Mouse (Mus musculus) cerebellum, postnatal 10 days (tissue): ENCODE measurements at regions not wholly inside any gene's neighbourhood (a gene's known extent, or its start where the extent isn't known, plus 50 kb on each side); places are given as distances from the start of the nearest gene placed in this dataset.
A peak's percentile ranks its signal among the peaks of the same experiment; 100 is the strongest.

Experiments used
- DNase-seq, 2 experiments: peaks; one replicate each; pipeline ENCODE4 v3.0.0; 2021; ENCODE audit warnings: mixed read lengths in 2 of 2

- DNase-seq = no peak
These were observed 110.2 kb downstream of the Rybp start for GRCm38 (mm10) chr6:100176914-100177560.

- DNase-seq = peak; percentile 62 to 69
These were observed 116.5 kb downstream of the Rybp start for GRCm38 (mm10) chr6:100170711-100171348.

- no peak for DNase-seq
These were observed 120.0 kb downstream of the Rybp start for GRCm38 (mm10) chr6:100167321-100167720.

- DNase-seq = no peak
These were observed 121.5 kb downstream of the Rybp start for GRCm38 (mm10) chr6:100165746-100166145.

GRCm38 (mm10) chr6:100164162-100164561 lies 123.1 kb downstream of the Rybp start:
- peak in 1 of 2 experiments; percentile 28 for DNase-seq

GRCm38 (mm10) chr6:100163814-100164130 lies 123.5 kb downstream of the Rybp start:
- no peak for DNase-seq

- DNase-seq = peak; percentile 99
These were observed 124.1 kb downstream of the Rybp start for GRCm38 (mm10) chr6:100162961-100163813.

- DNase-seq = peak; percentile 66 to 75
These were observed 126.6 kb downstream of the Rybp start for GRCm38 (mm10) chr6:100160670-100161069.

GRCm38 (mm10) chr6:100159817-100160216 lies 127.5 kb downstream of the Rybp start:
- DNase-seq = no peak

GRCm38 (mm10) chr6:100159246-100159645 lies 128.0 kb downstream of the Rybp start:
- DNase-seq = no peak

- peak; percentile 63 to 67 for DNase-seq
These were observed 130.0 kb downstream of the Rybp start for GRCm38 (mm10) chr6:100157288-100157687.

- no peak for DNase-seq
These were observed 131.1 kb downstream of the Rybp start for GRCm38 (mm10) chr6:100156163-100156562.

- peak; percentile 34 for DNase-seq
These were observed 131.6 kb downstream of the Rybp start for GRCm38 (mm10) chr6:100155676-100156075.

GRCm38 (mm10) chr6:100151447-100151846 lies 135.8 kb downstream of the Rybp start:
- DNase-seq = no peak

GRCm38 (mm10) chr6:100150703-100151208 lies 136.5 kb downstream of the Rybp start:
- DNase-seq = peak in 1 of 2 experiments; percentile 17

GRCm38 (mm10) chr6:100149458-100149852 lies 137.8 kb downstream of the Rybp start:
- peak; percentile 84 to 86 for DNase-seq

- peak; percentile 61 to 66 for DNase-seq
These were observed 138.4 kb downstream of the Rybp start for GRCm38 (mm10) chr6:100148751-100149457.

- DNase-seq = peak; percentile 65 to 75
These were observed 140.8 kb downstream of the Rybp start for GRCm38 (mm10) chr6:100146360-100146935.

- peak in 1 of 2 experiments; percentile 31 for DNase-seq
These were observed 141.4 kb downstream of the Rybp start for GRCm38 (mm10) chr6:100145869-100146268.

GRCm38 (mm10) chr6:100144544-100145287 lies 142.6 kb downstream of the Rybp start:
- DNase-seq = peak in 1 of 2 experiments; percentile 27

GRCm38 (mm10) chr6:100143586-100144301 lies 143.5 kb downstream of the Rybp start:
- peak; percentile 92 to 95 for DNase-seq
